In genomic region chrX:162888575-162889223, GRCm38 (mm10) we compare ENCODE assay signal across 7 mouse cellular contexts. TPM values are rescaled to one million over a fixed set of nuclear protein-coding genes. Genes with fewer than 3 reads are reported as not detected.
DNase-seq lines count a peak whose midpoint lies in the region; ATAC-seq lines count a peak whose summit lies in the region.
"Not testable (repeated sequence)": the region's sequence is repeated elsewhere in the genome, so short reads cannot be mapped to it uniquely, and the experiment has no call there.

No protein-coding gene starts in this region.

- not testable (repeated sequence) for H3K4me2 ChIP-seq in forebrain, embryonic 16.5 days (ENCODE audit: low read length); hindbrain, embryonic 15.5 days; neural tube, embryonic 13.5 days
- H3K4me2 ChIP-seq in lung, embryonic 16.5 days (ENCODE audit: low read depth, low read length) = 0 out of 2 replicates have a peak overlapping the region, but pooled peaks have one; percentile 20

- not testable (repeated sequence) for H3K4me3 ChIP-seq in forebrain, embryonic 16.5 days (replicated peaks; ENCODE audit: low read length); lung, embryonic 16.5 days (ENCODE audit: low read length); neural tube, embryonic 13.5 days
- 0 out of 2 replicates have a peak overlapping the region, but pooled peaks have one; percentile 6 for H3K4me3 ChIP-seq in hindbrain, embryonic 15.5 days

- not testable (repeated sequence) for H3K27ac ChIP-seq in forebrain, embryonic 16.5 days (ENCODE audit: low read length); hindbrain, embryonic 15.5 days (replicated peaks); lung, embryonic 16.5 days (ENCODE audit: low read length); neural tube, embryonic 13.5 days (replicated peaks)

- H3K9ac ChIP-seq in forebrain, embryonic 16.5 days (replicated peaks; ENCODE audit: low read depth, low read length); hindbrain, embryonic 15.5 days; lung, embryonic 16.5 days (ENCODE audit: low read length); neural tube, embryonic 13.5 days: not testable (repeated sequence)

- WGBS in forebrain, embryonic 16.5 days = 87% methylated on average over 8 of the region's 25 CpGs
- 67% methylated on average over 10 of the region's 25 CpGs for WGBS in hindbrain, embryonic 15.5 days
- 78% methylated on average over 9 of the region's 25 CpGs for WGBS in lung, embryonic 16.5 days
- WGBS in neural tube, embryonic 13.5 days = 71% methylated on average over 9 of the region's 25 CpGs

- ATAC-seq in forebrain, embryonic 16.5 days = peak; percentile 51
- peak; percentile 55 for ATAC-seq in hindbrain, embryonic 15.5 days (ENCODE audit: low FRiP score, low read depth)
- peak; percentile 39 for ATAC-seq in lung, embryonic 16.5 days (ENCODE audit: low read depth)
- ATAC-seq in neural tube, embryonic 13.5 days (ENCODE audit: low read depth) = peak; percentile 84

- H3K9me3 ChIP-seq in forebrain, embryonic 16.5 days (ENCODE audit: control insufficient read depth, low read length); hindbrain, embryonic 15.5 days; lung, embryonic 16.5 days (ENCODE audit: control insufficient read depth, low read length); neural tube, embryonic 13.5 days: not testable (repeated sequence)

- not testable (repeated sequence) for H3K4me1 ChIP-seq in forebrain, embryonic 16.5 days (replicated peaks; ENCODE audit: control insufficient read depth, insufficient read depth, low read length); hindbrain, embryonic 15.5 days (replicated peaks); lung, embryonic 16.5 days (replicated peaks; ENCODE audit: control insufficient read depth, insufficient read depth, low read length)
- H3K4me1 ChIP-seq in neural tube, embryonic 13.5 days (replicated peaks) = peaks cover 11% of the 10 kb centered on the region

- H3K36me3 ChIP-seq in forebrain, embryonic 16.5 days (ENCODE audit: control insufficient read depth, insufficient read depth); hindbrain, embryonic 15.5 days; lung, embryonic 16.5 days (ENCODE audit: control insufficient read depth, insufficient read depth, low read length); neural tube, embryonic 13.5 days: not testable (repeated sequence)

- H3K27me3 ChIP-seq in forebrain, embryonic 16.5 days (replicated peaks; ENCODE audit: control insufficient read depth, insufficient read depth, low read length); hindbrain, embryonic 15.5 days; lung, embryonic 16.5 days (ENCODE audit: control insufficient read depth, insufficient read depth, low read depth, low read length); neural tube, embryonic 13.5 days: not testable (repeated sequence)

- DNase-seq in R1 (ENCODE audit: low read depth, low spot score) = peak; percentile 43
- peak; percentile 10 to 14 for DNase-seq in cerebellum, postnatal 25 days
- DNase-seq in layer of hippocampus, adult 11-12 months (ENCODE audit: low spot score) = peak; percentile 11

RNA-seq across cellular contexts. Expression of gene Syap1, which starts 0.5 kb away (rescaled TPM):
- 31.1 and 31.2 TPM in 2 replicates for polyA plus RNA-seq in forebrain, embryonic 16.5 days (2015; fragmentation: Nextera tagmentation; extraction: Ambion mirVana)
- 30.9 and 34.0 TPM in 2 replicates for polyA plus RNA-seq in hindbrain, embryonic 15.5 days (2015; fragmentation: Nextera tagmentation; extraction: Ambion mirVana)
- 40.8 and 45.9 TPM in 2 replicates for polyA plus RNA-seq in lung, embryonic 16.5 days (2015; fragmentation: Nextera tagmentation; extraction: Ambion mirVana)
- 34.5 and 34.9 TPM in 2 replicates for polyA plus RNA-seq in neural tube, embryonic 13.5 days (2015; fragmentation: Nextera tagmentation; extraction: Ambion mirVana)

RNA-seq across cellular contexts. Expression of gene Ctps2, which starts 12.3 kb away (rescaled TPM):
- polyA plus RNA-seq in forebrain, embryonic 16.5 days (2015; fragmentation: Nextera tagmentation; extraction: Ambion mirVana) = 93.5 and 100 TPM in 2 replicates
- 90.2 and 94.8 TPM in 2 replicates for polyA plus RNA-seq in hindbrain, embryonic 15.5 days (2015; fragmentation: Nextera tagmentation; extraction: Ambion mirVana)
- polyA plus RNA-seq in lung, embryonic 16.5 days (2015; fragmentation: Nextera tagmentation; extraction: Ambion mirVana) = 96.6 and 97.3 TPM in 2 replicates
- 83.6 and 85.4 TPM in 2 replicates for polyA plus RNA-seq in neural tube, embryonic 13.5 days (2015; fragmentation: Nextera tagmentation; extraction: Ambion mirVana)

RNA-seq across cellular contexts. Expression of gene Txlng, which starts 59.4 kb away (rescaled TPM):
- 14.9 and 16.3 TPM in 2 replicates for polyA plus RNA-seq in forebrain, embryonic 16.5 days (2015; fragmentation: Nextera tagmentation; extraction: Ambion mirVana)
- polyA plus RNA-seq in hindbrain, embryonic 15.5 days (2015; fragmentation: Nextera tagmentation; extraction: Ambion mirVana) = 11.3 and 13.1 TPM in 2 replicates
- 14.2 and 14.5 TPM in 2 replicates for polyA plus RNA-seq in lung, embryonic 16.5 days (2015; fragmentation: Nextera tagmentation; extraction: Ambion mirVana)
- polyA plus RNA-seq in neural tube, embryonic 13.5 days (2015; fragmentation: Nextera tagmentation; extraction: Ambion mirVana) = 14.3 and 15.4 TPM in 2 replicates
